Mouse (Mus musculus): Measurements from ENCODE around the gene Vmn1r135. TPM values are rescaled to one million over a fixed set of nuclear protein-coding genes. Genes with fewer than 3 reads are reported as not detected.
"Not testable (repeated sequence)": the region's sequence is repeated elsewhere in the genome, so short reads cannot be mapped to it uniquely, and the experiment has no call there.

Gene Vmn1r135
- polyA plus RNA-seq (2014; fragmentation: Nextera tagmentation; extraction: Ambion mirVana): not detected in 2 replicates

GRCm38 (mm10) chr7:21832051-21832450 lies at the start of gene Vmn1r135:
Vmn1r135 (plus strand) TSS chr7:21832351.
- no CpG with 5 or more reads among the region's 1 CpGs for WGBS
- DNase-seq (ENCODE audit: low spot score); H3K9ac ChIP-seq (ENCODE audit: low read depth, low read length); H3K36me3 ChIP-seq (ENCODE audit: control insufficient read depth, insufficient read depth, low read length); H3K4me2 ChIP-seq (replicated peaks; ENCODE audit: low read depth, low read length); H3K27me3 ChIP-seq (ENCODE audit: control insufficient read depth, insufficient read depth, low read length); ATAC-seq (ENCODE audit: low FRiP score); H3K4me3 ChIP-seq (ENCODE audit: low read depth, low read length); H3K27ac ChIP-seq (ENCODE audit: low read depth, low read length); H3K4me1 ChIP-seq (replicated peaks; ENCODE audit: control insufficient read depth, insufficient read depth, low read length); H3K9me3 ChIP-seq (ENCODE audit: control insufficient read depth, low read length): not testable (repeated sequence)

- ATAC-seq (ENCODE audit: low FRiP score); H3K27ac ChIP-seq (ENCODE audit: low read depth, low read length); DNase-seq (ENCODE audit: low spot score); H3K9ac ChIP-seq (ENCODE audit: low read depth, low read length); H3K27me3 ChIP-seq (ENCODE audit: control insufficient read depth, insufficient read depth, low read length); H3K4me1 ChIP-seq (replicated peaks; ENCODE audit: control insufficient read depth, insufficient read depth, low read length); H3K4me2 ChIP-seq (replicated peaks; ENCODE audit: low read depth, low read length); H3K36me3 ChIP-seq (ENCODE audit: control insufficient read depth, insufficient read depth, low read length); H3K4me3 ChIP-seq (ENCODE audit: low read depth, low read length); H3K9me3 ChIP-seq (ENCODE audit: control insufficient read depth, low read length): not testable (repeated sequence)
- no CpG with 5 or more reads among the region's 3 CpGs for WGBS
Observed at GRCm38 (mm10) chr7:21796628-21797027, 35.5 kb upstream of the Vmn1r135 start, which contains the start of gene Gm4177. Gm4177 (minus strand) TSS chr7:21796728.

DNA sequence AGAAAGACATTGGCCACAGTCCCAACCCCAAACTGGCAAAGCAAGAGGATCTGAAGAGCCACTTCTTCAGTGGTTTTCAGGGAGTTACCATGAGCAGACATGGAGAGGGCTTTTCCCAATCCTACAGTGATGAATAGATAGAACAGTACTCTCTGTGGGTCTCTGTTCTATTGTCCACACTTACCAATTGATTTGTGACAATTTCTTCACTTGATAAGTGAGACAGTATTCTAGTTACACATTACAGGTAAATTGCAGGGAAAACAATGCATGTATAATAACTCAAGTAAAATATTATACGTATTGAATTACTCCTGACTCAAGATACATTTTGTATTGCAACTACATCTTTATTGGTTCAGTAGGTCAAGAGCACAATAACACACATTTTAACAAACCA lies 12.0 kb downstream of the Vmn1r135 start, which contains the start of gene Gm5725:
Gene Gm5725 (minus strand): TSS at position 101 of the 400 bp plus-strand sequence.
- ATAC-seq (ENCODE audit: low FRiP score); H3K36me3 ChIP-seq (ENCODE audit: control insufficient read depth, insufficient read depth, low read length): not testable (repeated sequence)
- no CpG with 5 or more reads among the region's 1 CpGs for WGBS

More for the DNA sequence above, 12.0 kb downstream of the Vmn1r135 start, which contains the start of gene Gm5725:
- not testable (repeated sequence) for H3K27ac ChIP-seq (ENCODE audit: low read depth, low read length); H3K4me3 ChIP-seq (ENCODE audit: low read depth, low read length); H3K9me3 ChIP-seq (ENCODE audit: control insufficient read depth, low read length); H3K27me3 ChIP-seq (ENCODE audit: control insufficient read depth, insufficient read depth, low read length); H3K9ac ChIP-seq (ENCODE audit: low read depth, low read length); H3K4me1 ChIP-seq (replicated peaks; ENCODE audit: control insufficient read depth, insufficient read depth, low read length); H3K4me2 ChIP-seq (replicated peaks; ENCODE audit: low read depth, low read length); DNase-seq (ENCODE audit: low spot score)

Other genes starting within 250 kb of the Vmn1r135 start
- gene Vmn1r132, start 218.3 kb upstream of the Vmn1r135 start, polyA plus RNA-seq (2014; fragmentation: Nextera tagmentation; extraction: Ambion mirVana): not detected in 2 replicates
- not detected in 2 replicates for gene Gm4175, start 70.9 kb upstream of the Vmn1r135 start, polyA plus RNA-seq (2014; fragmentation: Nextera tagmentation; extraction: Ambion mirVana)
- not detected in 2 replicates for gene Gm4177, start 35.6 kb upstream of the Vmn1r135 start, polyA plus RNA-seq (2014; fragmentation: Nextera tagmentation; extraction: Ambion mirVana)
- gene Gm5725, start 11.9 kb downstream of the Vmn1r135 start, polyA plus RNA-seq (2014; fragmentation: Nextera tagmentation; extraction: Ambion mirVana): not detected in 2 replicates
- not detected in 2 replicates for gene Gm5891, start 88.9 kb downstream of the Vmn1r135 start, polyA plus RNA-seq (2014; fragmentation: Nextera tagmentation; extraction: Ambion mirVana)
- not detected in 2 replicates for gene Vmn1r137, start 162.2 kb downstream of the Vmn1r135 start, polyA plus RNA-seq (2014; fragmentation: Nextera tagmentation; extraction: Ambion mirVana)
- not detected in 2 replicates for gene Vmn1r138, start 196.5 kb downstream of the Vmn1r135 start, polyA plus RNA-seq (2014; fragmentation: Nextera tagmentation; extraction: Ambion mirVana)
- gene Gm6176, start 224.0 kb downstream of the Vmn1r135 start, polyA plus RNA-seq (2014; fragmentation: Nextera tagmentation; extraction: Ambion mirVana): not detected in 2 replicates
- gene Vmn1r139, start 236.7 kb downstream of the Vmn1r135 start, polyA plus RNA-seq (2014; fragmentation: Nextera tagmentation; extraction: Ambion mirVana): not detected in 2 replicates